ENCODE assay signal across 8 mouse cellular contexts in genomic region chr3:58372066-58372904, GRCm38 (mm10). TPM values are rescaled to one million over a fixed set of nuclear protein-coding genes. Genes with fewer than 3 reads are reported as not detected.
DNase-seq lines count a peak whose midpoint lies in the region; ATAC-seq lines count a peak whose summit lies in the region.

No protein-coding gene starts in this region.

- peak; percentile 84 for ATAC-seq in forebrain, embryonic 11.5 days (replicated peaks; ENCODE audit: low FRiP score)
- peak; percentile 65 for ATAC-seq in liver, embryonic 16.5 days (ENCODE audit: low read depth)

- no peak overlapping the region for H3K4me3 ChIP-seq in forebrain, embryonic 11.5 days (ENCODE audit: low read depth, low read length)
- peak overlapping the region; percentile 1; the same call in 1 of the 2 replicates for H3K4me3 ChIP-seq in liver, embryonic 16.5 days (ENCODE audit: low read depth, low read length)

- 10% methylated on average over 9 of the region's 9 CpGs for WGBS in forebrain, embryonic 11.5 days
- 28% methylated on average over 9 of the region's 9 CpGs for WGBS in liver, embryonic 16.5 days (ENCODE audit: insufficient replicate concordance)

- H3K4me2 ChIP-seq in forebrain, embryonic 11.5 days (ENCODE audit: low read depth, low read length, severe bottlenecking) = peak overlapping the region; percentile 24; the same call in 1 of the 2 replicates
- peak overlapping the region; percentile 17 for H3K4me2 ChIP-seq in liver, embryonic 16.5 days (ENCODE audit: low read depth, low read length)

- DNase-seq in 416B (ENCODE audit: low read depth) = peak; percentile 12
- peak; percentile 37 for DNase-seq in brain, embryonic 18.5 days (ENCODE audit: low read depth, low spot score)
- DNase-seq in forebrain, embryonic 11.5 days (ENCODE audit: low spot score) = peak; percentile 55
- peak; percentile 60 to 77 for DNase-seq in heart, postnatal 14 days
- DNase-seq in kidney, postnatal 36 days = peak; percentile 63 to 90
- peak; percentile 36 for DNase-seq in ovary, adult 18-20 months (ENCODE audit: low spot score)
- DNase-seq in frontal cortex, postnatal 25 days (ENCODE audit: low spot score in 2 of 2) = no peak

- H3K27ac ChIP-seq in forebrain, embryonic 11.5 days (ENCODE audit: low read depth, low read length) = no peak overlapping the region
- no peak overlapping the region for H3K27ac ChIP-seq in liver, embryonic 16.5 days (ENCODE audit: low read length)

- H3K36me3 ChIP-seq in forebrain, embryonic 11.5 days (ENCODE audit: control insufficient read depth, insufficient read depth, low read length) = no peaks in the 10 kb centered on the region
- no peaks in the 10 kb centered on the region for H3K36me3 ChIP-seq in liver, embryonic 16.5 days (ENCODE audit: control insufficient read depth, insufficient read depth)

- no peaks in the 10 kb centered on the region for H3K27me3 ChIP-seq in forebrain, embryonic 11.5 days (ENCODE audit: control insufficient read depth, insufficient read depth, low read length)
- H3K27me3 ChIP-seq in liver, embryonic 16.5 days (ENCODE audit: control insufficient read depth, insufficient read depth, low read depth, low read length) = no peaks in the 10 kb centered on the region

- H3K9me3 ChIP-seq in forebrain, embryonic 11.5 days (ENCODE audit: control insufficient read depth, low read length) = no peaks in the 10 kb centered on the region
- H3K9me3 ChIP-seq in liver, embryonic 16.5 days (replicated peaks; ENCODE audit: control insufficient read depth, low read length) = no peaks in the 10 kb centered on the region

- no peak overlapping the region for H3K9ac ChIP-seq in forebrain, embryonic 11.5 days (ENCODE audit: low read length)
- no peak overlapping the region for H3K9ac ChIP-seq in liver, embryonic 16.5 days (ENCODE audit: low read depth, low read length)

- intact Hi-C loops in heart, postnatal 14 days (cut with DNase I) = loop anchor here (2.0 kb wide), 1 partner anchor 43 kb away; the partner anchor contains the start of gene Tsc22d2

- H3K4me1 ChIP-seq in forebrain, embryonic 11.5 days (replicated peaks; ENCODE audit: control insufficient read depth, insufficient read depth, low read length) = no peaks in the 10 kb centered on the region; the same call in 1 of the 2 replicates
- H3K4me1 ChIP-seq in liver, embryonic 16.5 days (ENCODE audit: control insufficient read depth, low read depth, low read length) = no peaks in the 10 kb centered on the region

RNA-seq across cellular contexts. Expression of gene Tsc22d2, which starts 42.2 kb away (rescaled TPM):
- polyA plus RNA-seq in forebrain, embryonic 11.5 days (2014; fragmentation: Nextera tagmentation; extraction: Ambion mirVana) = 12.5 and 17.4 TPM in 2 replicates
- total RNA-seq in heart, postnatal 14 days (2021) = 10 to 100 TPM; 25.1 to 27.5 TPM
- 3.7 and 3.8 TPM in 2 replicates for polyA plus RNA-seq in liver, embryonic 16.5 days (2015; fragmentation: Nextera tagmentation; extraction: Ambion mirVana)

Comparison
In these comparisons a context has a peak if more than half of its experiments do, and no peak if none do; other contexts are left out.
1. DNase-seq: peak in 416B (single experiment), brain, embryonic 18.5 days (single experiment), forebrain, embryonic 11.5 days (single experiment), heart, postnatal 14 days (2 of 2), kidney, postnatal 36 days (2 of 2) and ovary, adult 18-20 months (single experiment); none in frontal cortex, postnatal 25 days (0 of 2).